Mouse (Mus musculus): ENCODE results near the gene Rapgef2.
"Not testable (repeated sequence)": the region's sequence is repeated elsewhere in the genome, so short reads cannot be mapped to it uniquely, and the experiment has no call there.

The Rapgef2 gene

DNA sequence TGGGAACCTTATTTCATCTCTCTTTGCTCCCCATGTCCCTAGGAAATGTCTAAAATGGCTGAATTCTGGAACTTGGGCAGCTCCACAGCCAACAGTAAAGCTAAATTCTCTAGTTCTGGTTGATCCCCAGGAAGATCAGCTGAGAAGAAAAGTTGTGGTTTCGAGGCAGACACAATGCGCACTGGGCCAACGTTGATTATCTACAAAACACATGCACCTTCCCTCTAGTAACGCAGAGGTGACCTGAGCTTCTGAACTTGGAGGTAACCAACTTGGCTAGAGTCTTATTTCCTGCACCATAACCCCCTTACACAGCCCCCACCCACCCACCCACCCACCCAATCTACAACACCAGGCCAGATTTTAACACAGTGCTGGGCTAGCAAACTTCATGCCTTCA, 55.6 kb downstream of the Rapgef2 start:
- DNase-seq: no peak

DNA sequence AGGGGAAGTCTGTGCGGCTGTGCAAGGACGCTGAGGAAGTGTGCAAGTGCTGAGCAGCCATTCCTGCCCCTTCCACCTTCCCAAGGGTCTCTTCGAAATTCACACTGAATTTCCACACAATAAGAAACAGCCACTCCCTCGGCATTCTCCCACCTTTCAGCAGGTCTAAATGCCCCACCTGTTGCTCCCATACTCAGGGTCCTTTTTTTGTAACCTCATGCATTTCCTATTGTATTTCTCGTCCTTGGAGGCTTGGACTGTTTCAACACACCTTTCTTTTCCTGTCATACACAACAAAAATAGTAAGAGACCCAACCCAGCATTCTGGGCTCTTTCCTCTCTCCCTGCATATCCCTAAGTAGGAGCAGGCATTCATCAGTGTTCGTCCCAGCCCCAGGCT, 56.8 kb downstream of the Rapgef2 start:
- no peak for DNase-seq

DNA sequence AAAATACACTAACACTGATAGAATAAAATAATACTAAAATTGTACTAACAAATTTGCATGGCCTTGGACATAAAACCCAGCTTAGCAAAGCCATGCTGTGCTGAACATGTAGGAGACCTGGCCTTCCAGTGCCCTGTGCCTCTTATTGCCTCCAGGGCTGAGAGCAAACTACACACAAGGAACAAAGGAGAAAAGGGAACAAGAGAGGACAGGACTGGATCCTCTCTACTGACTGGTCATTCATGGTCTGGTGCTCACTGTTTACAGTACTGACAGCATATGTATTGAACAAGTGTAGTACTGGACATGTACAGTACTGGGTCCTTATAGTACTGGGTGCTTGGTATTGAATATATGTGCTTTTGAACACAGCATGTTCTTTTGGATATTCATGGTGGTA, 58.0 kb downstream of the Rapgef2 start:
- no peak for DNase-seq

DNA sequence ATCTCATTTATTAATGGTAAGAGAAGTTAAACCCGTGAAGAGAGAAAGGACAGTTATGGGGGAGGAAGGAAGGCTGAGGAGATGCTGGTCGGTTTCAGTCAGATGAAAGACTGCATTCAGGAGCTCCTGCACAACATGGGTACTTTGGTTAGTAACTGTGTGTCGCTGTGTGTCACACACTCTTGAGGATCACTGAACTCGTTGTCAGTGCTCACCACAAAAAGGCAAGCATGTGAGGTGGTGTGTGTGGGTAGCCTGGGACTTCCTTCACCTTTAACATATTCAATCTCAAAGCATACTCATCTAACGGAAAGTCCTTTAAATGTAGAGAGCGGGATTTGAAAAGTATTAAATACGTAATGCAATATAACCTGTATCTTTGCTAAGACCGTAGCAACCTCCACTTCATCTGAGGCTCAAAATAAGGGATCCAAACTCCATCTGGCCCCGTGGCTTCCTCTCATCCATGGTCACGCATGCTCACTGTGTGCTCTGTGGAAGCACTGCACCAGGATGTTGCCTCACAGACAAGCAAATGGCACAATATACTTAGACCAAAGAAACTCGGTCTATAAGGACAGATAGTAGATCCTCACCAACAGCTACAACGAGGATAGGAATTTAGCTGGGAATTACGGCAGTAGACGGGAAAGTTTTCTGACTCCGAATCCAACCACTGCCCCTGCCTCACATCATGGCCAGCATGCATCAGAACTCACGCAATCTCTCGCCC, 58.8 kb downstream of the Rapgef2 start:
- DNase-seq: no peak

DNA sequence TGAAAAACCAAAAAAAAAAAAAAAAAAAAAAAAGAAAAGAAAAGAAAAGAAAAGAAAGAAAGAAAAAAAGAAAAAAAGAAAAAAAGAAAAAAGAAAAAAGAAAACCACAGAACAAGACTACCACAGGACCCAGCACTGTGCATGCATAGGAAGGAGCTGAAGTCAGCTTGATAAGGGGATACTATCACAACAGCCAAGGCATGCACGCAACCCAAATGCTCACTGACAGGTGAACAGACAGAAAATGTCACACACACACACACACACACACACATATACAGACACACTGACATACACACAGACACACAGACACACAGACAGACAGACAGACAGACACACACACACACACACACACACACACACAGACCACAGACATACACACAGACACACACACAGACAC, 59.5 kb downstream of the Rapgef2 start:
- not testable (repeated sequence) for DNase-seq

- no peak for DNase-seq
Observed at GRCm38 (mm10) chr3:79225888-79226287, 60.4 kb downstream of the Rapgef2 start.

DNA sequence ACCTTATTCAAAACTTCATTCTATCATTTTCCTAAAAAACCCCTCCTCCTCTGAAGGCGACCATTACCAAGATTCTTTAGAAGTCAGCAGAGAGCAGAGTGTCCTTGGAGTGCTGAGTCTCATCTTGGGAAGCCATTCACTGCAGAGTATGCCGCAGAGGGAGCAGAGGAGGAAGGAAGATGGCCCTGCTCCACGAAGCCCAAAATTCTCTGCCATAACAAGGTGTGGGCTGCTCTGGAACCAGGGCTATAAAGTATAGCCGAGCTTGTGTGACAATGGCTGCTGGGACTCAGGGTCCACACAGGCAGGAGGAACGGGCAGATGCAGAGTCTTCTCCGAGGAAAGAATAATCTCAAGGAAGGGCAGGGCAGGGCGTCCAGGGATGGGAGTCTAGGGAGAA, 62.0 kb downstream of the Rapgef2 start:
- DNase-seq: no peak

- no peak for DNase-seq
Observed at GRCm38 (mm10) chr3:79223281-79223680, 63.0 kb downstream of the Rapgef2 start.

- no peak for DNase-seq
Observed at GRCm38 (mm10) chr3:79222192-79222960, 63.9 kb downstream of the Rapgef2 start.

GRCm38 (mm10) chr3:79221296-79222191, 64.8 kb downstream of the Rapgef2 start:
- DNase-seq: peak; percentile 88

- no peak for DNase-seq
Observed at GRCm38 (mm10) chr3:79219144-79219930, 67.0 kb downstream of the Rapgef2 start.

GRCm38 (mm10) chr3:79218566-79219051, 67.7 kb downstream of the Rapgef2 start:
- DNase-seq: no peak

- DNase-seq: no peak
Observed at GRCm38 (mm10) chr3:79210243-79210642, 76.1 kb downstream of the Rapgef2 start.

DNA sequence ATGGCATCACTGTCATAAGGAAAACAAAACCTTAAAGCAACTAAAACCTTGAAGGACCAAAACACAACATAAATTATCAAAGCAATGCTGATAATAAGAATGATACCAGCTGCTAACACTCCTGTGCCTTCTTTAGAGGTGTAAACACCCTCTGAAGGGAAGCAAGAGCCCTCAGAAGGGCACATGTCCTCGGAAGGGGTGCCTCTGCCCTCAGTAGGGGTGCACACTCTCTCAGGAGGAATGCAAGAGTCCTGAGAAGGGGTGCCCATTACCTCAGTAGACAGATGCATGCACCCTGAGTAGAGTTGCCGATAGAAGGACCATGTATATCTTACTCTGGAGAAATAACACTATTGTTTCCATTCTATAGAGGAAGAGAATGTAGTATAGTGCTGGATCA, 79.1 kb downstream of the Rapgef2 start:
- no peak for DNase-seq

- DNase-seq: no peak
Observed at GRCm38 (mm10) chr3:79206524-79206923, 79.8 kb downstream of the Rapgef2 start.

GRCm38 (mm10) chr3:79205981-79206380, 80.3 kb downstream of the Rapgef2 start:
- DNase-seq: no peak

DNA sequence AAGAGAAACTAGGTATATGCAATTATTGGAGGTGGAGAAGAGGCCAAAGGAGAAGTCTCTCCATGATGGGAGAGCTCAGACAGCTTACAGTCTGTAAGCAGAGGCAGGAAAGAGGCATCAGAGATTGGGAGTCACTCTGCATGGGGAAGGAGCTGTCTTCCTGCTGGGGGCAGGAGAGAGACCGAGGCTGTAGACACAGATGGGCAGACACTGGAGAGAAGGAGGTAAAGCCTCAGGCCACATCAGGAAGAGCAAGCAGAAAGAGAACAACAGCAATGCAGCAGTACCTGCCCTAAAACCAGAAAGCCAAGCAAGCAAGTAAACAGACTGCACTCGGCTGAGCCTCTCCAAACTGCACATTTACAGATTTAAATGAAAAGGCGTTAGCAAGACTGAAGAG, 81.2 kb downstream of the Rapgef2 start:
- no peak for DNase-seq

DNA sequence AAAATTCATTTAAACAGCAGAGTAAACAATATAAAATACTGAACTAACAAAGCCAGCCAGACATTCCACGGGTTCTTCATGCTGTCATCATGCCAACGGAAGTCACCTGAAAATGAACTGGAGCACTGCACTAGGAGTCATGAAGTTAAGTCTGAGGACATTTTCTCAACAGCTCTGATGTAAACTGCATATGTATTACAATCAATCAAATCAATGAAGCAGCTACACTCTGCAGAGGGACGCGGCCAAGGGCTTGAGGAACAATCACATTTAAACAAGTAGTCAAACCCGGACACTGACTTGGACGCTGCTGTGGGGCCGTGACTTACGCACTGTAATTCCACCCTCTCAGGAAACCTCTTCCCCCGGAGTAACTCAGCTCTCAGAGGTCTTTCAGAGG, 82.1 kb downstream of the Rapgef2 start:
- no peak for DNase-seq

DNA sequence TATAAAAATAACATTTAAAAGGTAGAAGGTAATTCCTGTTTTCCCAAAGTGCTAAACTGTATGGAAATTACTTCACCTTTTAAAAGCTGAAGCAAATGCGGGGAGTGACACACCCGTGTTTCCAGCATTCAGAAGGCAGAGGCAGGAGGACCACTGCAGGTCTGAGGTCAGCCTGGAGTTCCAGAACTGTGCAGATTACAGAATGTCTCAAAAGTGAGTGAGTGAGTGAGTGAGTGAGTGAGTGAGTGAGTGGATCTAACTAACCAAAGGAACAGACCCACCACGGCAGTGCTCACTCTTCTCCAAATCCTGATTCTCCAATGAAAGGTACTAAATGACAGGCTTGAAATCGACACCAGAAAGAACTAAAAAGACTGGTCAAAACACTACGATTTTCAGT, 82.5 kb downstream of the Rapgef2 start:
- no peak for DNase-seq

GRCm38 (mm10) chr3:79203178-79203577, 83.1 kb downstream of the Rapgef2 start:
- DNase-seq: peak; percentile 94

DNA sequence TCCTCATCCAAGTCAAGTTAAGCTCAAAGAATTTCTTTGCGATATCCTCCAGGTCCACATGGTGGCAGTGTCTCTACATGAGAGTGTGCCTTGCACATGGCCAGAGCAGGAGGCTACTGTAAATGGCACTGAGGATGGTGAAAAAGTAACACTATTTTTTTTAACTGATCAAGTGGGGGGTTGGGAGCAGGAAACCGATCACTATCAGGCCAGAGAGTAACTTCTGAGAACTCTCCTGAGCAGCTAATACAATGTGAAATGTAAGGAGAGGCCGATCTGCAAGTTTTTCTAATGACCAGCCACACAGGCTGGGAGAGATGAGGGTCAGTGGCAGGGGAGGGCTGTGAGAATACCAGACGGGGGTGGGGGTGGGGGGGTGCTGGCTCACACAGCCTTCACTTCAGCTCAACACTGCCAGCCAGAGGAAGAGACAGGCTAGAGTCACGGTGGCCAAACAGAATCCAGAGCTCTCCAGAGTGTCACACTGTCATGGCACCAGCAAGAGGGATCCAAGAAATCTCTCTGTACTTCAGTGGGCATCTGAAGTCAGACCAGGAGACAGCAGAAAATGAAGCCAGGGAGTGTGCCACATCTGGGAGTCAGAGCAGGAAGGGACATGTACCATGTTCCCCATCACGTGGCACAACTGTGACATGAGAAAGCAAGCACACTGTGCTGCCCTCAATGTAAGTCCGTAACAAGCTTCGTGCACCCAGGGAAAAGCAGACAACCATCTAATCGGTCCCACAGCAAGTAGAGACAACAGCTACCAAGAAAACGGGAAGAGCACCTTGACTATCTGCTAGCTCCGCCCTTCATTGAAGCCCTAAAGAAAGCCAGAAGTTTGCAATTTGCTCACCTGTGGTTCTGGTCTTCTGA, 83.8 kb downstream of the Rapgef2 start:
- peak; percentile 94 for DNase-seq
